Mouse (Mus musculus): ENCODE data around the gene Ucn. TPM values are rescaled to one million over a fixed set of nuclear protein-coding genes. Genes with fewer than 3 reads are reported as not detected.
A peak's percentile ranks its signal among the peaks of the same experiment; 100 is the strongest.

The Ucn gene
- total RNA-seq, 2 experiments from 2014 or later = not detected

DNA sequence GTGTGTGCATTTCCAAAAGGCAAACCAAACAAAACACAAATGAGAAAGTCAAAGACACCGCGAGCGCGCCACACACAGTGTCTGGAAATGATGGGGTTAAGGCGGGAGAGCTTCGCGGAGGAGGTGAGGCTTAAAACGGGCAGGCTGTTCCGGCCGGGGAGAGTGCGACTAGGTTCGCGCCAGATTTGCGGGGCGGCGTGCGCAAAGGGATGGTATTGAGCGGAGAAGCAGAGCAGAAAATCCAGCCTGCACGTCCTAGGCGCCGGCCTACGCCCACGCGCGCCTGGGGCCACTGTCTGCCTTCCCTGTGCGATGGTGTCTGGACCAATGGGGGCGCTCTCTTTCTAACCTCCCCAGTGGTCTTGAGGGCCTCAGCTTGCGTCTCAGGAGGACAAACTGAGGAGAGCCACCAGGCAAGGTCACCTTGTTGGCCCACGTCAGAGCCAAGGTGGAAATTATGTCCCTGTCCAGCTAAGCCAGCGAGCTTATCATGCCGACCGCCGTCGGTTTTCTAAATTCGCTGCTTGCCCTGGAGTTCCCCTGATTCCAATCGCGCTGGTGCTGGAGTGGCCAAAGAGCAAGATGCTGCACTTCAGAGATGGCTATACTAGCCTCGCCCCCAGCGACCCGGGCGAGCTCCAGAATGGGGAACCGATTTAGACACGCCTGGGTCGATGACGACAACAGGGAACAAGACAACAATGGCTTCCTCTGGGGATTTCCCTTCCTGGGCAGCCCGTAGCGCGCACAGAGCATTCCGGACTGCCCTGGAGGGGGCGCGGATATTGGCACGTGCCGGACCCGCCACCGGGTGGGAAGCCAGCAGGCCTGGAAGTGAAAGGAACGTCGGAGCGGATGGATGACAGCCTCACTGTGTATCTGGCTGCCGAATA, 43.6 kb downstream of the Ucn start:
- intact Hi-C loops (cut with DNase I) = no loop called here
- peak; percentile 22; the same call in 1 of the 2 replicates for TF ChIP-seq CTCF (IDR thresholded peaks at IDR 0.05)
- Histone ChIP-seq H3K4me3 (peak overlapping the region; percentile 67), H3K27ac (no peak overlapping the region)
- DNase-seq = peak; percentile 63

- intact Hi-C loops (cut with DNase I) = no loop called here
- TF ChIP-seq CTCF (IDR thresholded peaks at IDR 0.05) = no peak
- no peak for DNase-seq
- no peak overlapping the region for H3K27ac ChIP-seq
- peak overlapping the region; percentile 67 for H3K4me3 ChIP-seq
These were observed 44.4 kb downstream of the Ucn start for GRCm38 (mm10) chr5:31094100-31094798.

- TF ChIP-seq CTCF (IDR thresholded peaks at IDR 0.05) = no peak
- DNase-seq = peak; percentile 60
These were observed 45.2 kb downstream of the Ucn start for GRCm38 (mm10) chr5:31093151-31094041.

DNA sequence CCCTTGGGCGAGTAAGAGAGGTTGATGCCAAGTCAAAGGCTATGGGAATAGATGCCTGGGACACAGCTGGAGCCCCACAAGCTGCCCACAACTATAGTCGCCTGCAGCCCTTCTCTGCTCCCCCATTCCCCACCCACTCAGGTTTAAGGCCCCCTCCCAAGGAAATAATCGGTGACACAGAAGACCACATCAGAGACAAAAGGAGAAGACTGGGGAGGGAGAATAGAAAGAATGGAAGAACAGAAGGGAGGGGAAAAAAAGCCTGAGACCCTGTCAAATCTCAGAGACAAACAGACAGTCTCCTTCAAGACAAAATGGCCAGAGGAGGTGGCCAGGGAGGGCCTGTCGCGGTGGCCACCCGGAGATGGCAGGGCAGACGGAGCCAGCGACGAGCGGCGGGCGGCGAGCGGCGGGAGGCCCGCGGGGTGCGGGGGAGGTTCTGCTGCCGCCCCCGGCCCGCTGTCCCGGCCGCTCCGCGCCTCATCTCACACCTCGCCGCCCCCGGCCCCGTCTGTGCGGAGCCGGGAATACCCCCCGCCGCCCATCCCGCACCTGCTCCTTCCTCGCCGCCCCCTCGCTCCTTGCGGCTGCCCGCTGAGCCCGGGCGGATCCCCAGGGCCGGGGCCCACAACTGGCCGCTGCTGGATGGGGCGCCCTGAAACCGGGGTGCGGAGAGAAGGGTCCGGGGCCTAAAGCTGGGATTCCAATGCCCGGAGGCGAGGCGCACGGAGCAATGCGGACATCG, 46.2 kb downstream of the Ucn start:
- intact Hi-C loops (cut with DNase I) = no loop called here

More at GRCm38 (mm10) chr5:31093151-31094041, 45.2 kb downstream of the Ucn start:
- Histone ChIP-seq H3K4me3 (peak overlapping the region; percentile 67), H3K27ac (no peak overlapping the region)
- intact Hi-C loops (cut with DNase I) = no loop called here

More for the DNA sequence above, 46.2 kb downstream of the Ucn start:
- Histone ChIP-seq H3K27ac (no peak overlapping the region), H3K4me3 (peak overlapping the region; percentile 67)
- no peak for DNase-seq
- no peak for TF ChIP-seq CTCF (IDR thresholded peaks at IDR 0.05)

Other genes with a start within 250 kb of the Ucn start
- 100 to 1,000 TPM; 103 to 121 TPM for gene Ost4, start 231.0 kb downstream of the Ucn start, total RNA-seq (2021)
- gene Emilin1, start 225.4 kb downstream of the Ucn start, total RNA-seq (2021) = 1 to 10 TPM; 2.7 to 7.7 TPM
- 10 to 100 TPM; 29.2 to 30.8 TPM for gene Khk, start 217.4 kb downstream of the Ucn start, total RNA-seq (2021)
- gene Cgref1, start 193.2 kb downstream of the Ucn start, total RNA-seq (2021) = 1 to 10 TPM; 2.0 to 2.9 TPM
- 10 to 100 TPM; 76.5 to 83.6 TPM for gene Preb, start 178.5 kb downstream of the Ucn start, total RNA-seq (2021)
- under 1 TPM in 1 of 2 experiments, not detected in 1; 0.28 TPM for gene Tcf23, start 170.2 kb downstream of the Ucn start, total RNA-seq (2021)
- gene Atraid, start 90.5 kb downstream of the Ucn start, total RNA-seq (2021) = 10 to 100 TPM; 40.9 to 41.6 TPM
- gene Slc5a6, start 89.9 kb downstream of the Ucn start, total RNA-seq (2021) = 1 to 10 TPM; 5.6 to 6.0 TPM
- gene Cad, start 84.0 kb downstream of the Ucn start, total RNA-seq (2021) = 10 to 100 TPM; 25.5 to 28.6 TPM
- gene Dnajc5g, start 32.5 kb downstream of the Ucn start, total RNA-seq (2021) = not detected
- gene Slc30a3, start 30.6 kb downstream of the Ucn start, total RNA-seq (2021) = not detected
- gene Trim54, start 22.1 kb downstream of the Ucn start, total RNA-seq (2021) = 100 to 1,000 TPM; 356 to 504 TPM
- gene Mpv17, start 15.4 kb upstream of the Ucn start, total RNA-seq (2021) = 10 to 100 TPM; 16.9 to 24.2 TPM
- gene Gm29609, start 41.1 kb upstream of the Ucn start, total RNA-seq (2021) = under 1 TPM; 0.53 to 0.74 TPM
- 10 to 100 TPM; 22.9 to 26.5 TPM for gene Gtf3c2, start 41.3 kb upstream of the Ucn start, total RNA-seq (2021)
- 10 to 100 TPM; 31.1 to 33.2 TPM for gene Snx17, start 54.4 kb upstream of the Ucn start, total RNA-seq (2021)
- 10 to 100 TPM; 39.5 to 53.9 TPM for gene Eif2b4, start 54.6 kb upstream of the Ucn start, total RNA-seq (2021)
- 1 to 10 TPM; 6.2 to 7.1 TPM for gene Zfp513, start 63.5 kb upstream of the Ucn start, total RNA-seq (2021)
- gene Ppm1g, start 81.9 kb upstream of the Ucn start, total RNA-seq (2021) = 10 to 100 TPM; 41.1 to 45.7 TPM
- gene Nrbp1, start 102.0 kb upstream of the Ucn start, total RNA-seq (2021) = 10 to 100 TPM; 51.3 to 58.5 TPM
- not detected for gene Gm9970, start 102.4 kb upstream of the Ucn start, total RNA-seq (2021)
- gene Krtcap3, start 112.9 kb upstream of the Ucn start, total RNA-seq (2021) = 1 to 10 TPM; 1.5 to 2.0 TPM
- gene Ift172, start 152.3 kb upstream of the Ucn start, total RNA-seq (2021) = 10 to 100 TPM; 26.0 to 34.8 TPM
- 1 to 10 TPM; 1.2 to 3.2 TPM for gene Fndc4, start 157.3 kb upstream of the Ucn start, total RNA-seq (2021)
- not detected for gene Gckr, start 158.6 kb upstream of the Ucn start, total RNA-seq (2021)

Measured in gastrocnemius, adult 2 months (tissue).